Mouse (Mus musculus) liver, embryonic 16.5 days (tissue): ENCODE data around the gene Rpusd1. TPM values are rescaled to one million over a fixed set of nuclear protein-coding genes. Genes with fewer than 3 reads are reported as not detected.

Experiments used
- ATAC-seq: fragments of 200-750 bp; cut with Nextera tagmentation; 2 replicates; pipeline ENCODE4 v1.8.0; 2017; ENCODE audit warnings: low read depth, mild to moderate bottlenecking, moderate number of reproducible peaks, moderate library complexity
- H3K27ac ChIP-seq: fragments of 300-500 bp; sonication (generic); 2 replicates; pipeline ENCODE4 v1.5.1; 2014; ENCODE audit warnings: mild to moderate bottlenecking, low read length
- H3K27me3 ChIP-seq: fragments of 300-500 bp; sonication (generic); 2 replicates; pipeline ENCODE4 v1.6.1; 2014; ENCODE audit warnings: low read depth, low read length, mixed read lengths; ENCODE audit not compliant: control insufficient read depth, insufficient read depth
- H3K36me3 ChIP-seq: fragments of 300-500 bp; sonication (generic); 2 replicates; pipeline ENCODE4 v1.6.1; 2014; ENCODE audit warnings: mild to moderate bottlenecking; ENCODE audit not compliant: control insufficient read depth, insufficient read depth
- H3K4me1 ChIP-seq: fragments of 300-500 bp; sonication (generic); 2 replicates; pipeline ENCODE4 v1.6.1; 2014; ENCODE audit warnings: low read depth, low read length, mixed read lengths; ENCODE audit not compliant: control insufficient read depth
- H3K4me2 ChIP-seq: fragments of 300-500 bp; sonication (generic); 2 replicates; pipeline ENCODE4 v1.6.1; 2014; ENCODE audit warnings: low read depth, low read length, mixed read lengths
- H3K4me3 ChIP-seq: fragments of 300-500 bp; sonication (generic); 2 replicates; pipeline ENCODE4 v1.5.1; 2014; ENCODE audit warnings: low read depth, mild to moderate bottlenecking, low read length
- H3K9ac ChIP-seq: fragments of 300-500 bp; sonication (generic); 2 replicates; pipeline ENCODE4 v1.6.1; 2014; ENCODE audit warnings: low read depth, low read length
- H3K9me3 ChIP-seq: fragments of 300-500 bp; sonication (generic); replicated peaks from 2 replicates; pipeline ENCODE4 v1.6.1; 2016; ENCODE audit warnings: low read length; ENCODE audit not compliant: control insufficient read depth
- WGBS: fragments of 180-500 bp; shearing (Covaris S2); extraction: QIAGEN DNeasy Blood & Tissue Kit; methylation state at CpG from one replicate; pipeline ENCODE4 v1.1.7; 2014; ENCODE audit not compliant: insufficient replicate concordance; 5-methylcytosine and 5-hydroxymethylcytosine counted together
- polyA plus RNA-seq: library from polyadenylated mRNA; unstranded; fragments of >200 nt; fragmentation: Nextera tagmentation; extraction: Ambion mirVana; gene quantifications from 2 replicates; pipeline ENCODE4 v1.2.1, GENCODE M21; 2015

The Rpusd1 gene
- polyA plus RNA-seq, 1 experiment from 2014 or later, result 5.2 TPM

DNA sequence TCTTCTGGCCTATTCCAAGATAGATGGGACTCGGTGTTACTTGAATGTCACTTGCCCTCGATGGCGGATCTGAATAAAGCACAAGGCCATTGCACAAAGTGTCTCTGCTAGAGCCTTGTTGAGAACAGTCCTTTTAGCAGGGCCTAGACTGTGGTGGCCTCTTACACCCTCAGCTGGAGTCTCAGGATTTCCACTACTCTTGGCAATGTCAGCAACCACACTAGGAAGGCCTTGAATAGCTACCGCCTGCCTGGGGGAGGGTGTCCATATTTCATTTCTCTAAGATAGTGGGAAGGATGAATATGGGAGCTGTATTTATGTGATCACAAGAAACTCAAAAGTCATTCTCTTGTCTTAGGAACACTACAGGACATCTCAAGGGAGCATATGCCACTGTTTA is 20.8 kb downstream of the Rpusd1 start:
- H3K9me3 ChIP-seq, result no peaks in the 10 kb centered on the region
- H3K36me3 ChIP-seq, result no peaks in the 10 kb centered on the region
- H3K4me3 ChIP-seq, result no peak overlapping the region
- H3K27ac ChIP-seq, result no peak overlapping the region
- no peaks in the 10 kb centered on the region for H3K27me3 ChIP-seq
- H3K4me2 ChIP-seq, result no peak overlapping the region
- WGBS, result 75% methylated on average over 4 of the region's 4 CpGs
- no peaks in the 10 kb centered on the region for H3K4me1 ChIP-seq
- no peak overlapping the region for H3K9ac ChIP-seq
- no peak for ATAC-seq

DNA sequence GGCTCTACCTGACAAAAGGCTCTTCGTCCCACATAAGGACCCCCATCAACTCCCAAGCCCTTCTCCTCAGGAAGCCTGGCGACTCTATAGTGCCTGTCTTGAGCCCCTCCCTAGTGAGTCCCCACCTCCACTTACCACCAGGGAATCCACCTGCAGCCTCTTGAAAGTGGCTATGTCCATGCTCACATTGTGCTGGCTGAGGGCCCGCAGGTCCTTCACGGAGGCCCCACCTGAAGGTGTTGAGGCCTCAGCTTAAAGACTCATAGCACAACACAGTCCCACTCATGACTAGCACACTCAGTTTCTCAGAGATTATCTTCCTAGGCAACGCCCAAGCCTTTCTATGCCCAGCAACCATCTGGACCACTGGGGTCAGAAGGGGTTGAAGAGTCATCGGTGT is 21.8 kb downstream of the Rpusd1 start:
- no peak for ATAC-seq
- WGBS, result 57% methylated on average over 6 of the region's 6 CpGs
- Histone ChIP-seq H3K4me2 (no peak overlapping the region), H3K9me3 (no peaks in the 10 kb centered on the region), H3K4me3 (no peak overlapping the region), H3K9ac (no peak overlapping the region), H3K27me3 (no peaks in the 10 kb centered on the region), H3K4me1 (no peaks in the 10 kb centered on the region), H3K27ac (no peak overlapping the region), H3K36me3 (no peaks in the 10 kb centered on the region)

DNA sequence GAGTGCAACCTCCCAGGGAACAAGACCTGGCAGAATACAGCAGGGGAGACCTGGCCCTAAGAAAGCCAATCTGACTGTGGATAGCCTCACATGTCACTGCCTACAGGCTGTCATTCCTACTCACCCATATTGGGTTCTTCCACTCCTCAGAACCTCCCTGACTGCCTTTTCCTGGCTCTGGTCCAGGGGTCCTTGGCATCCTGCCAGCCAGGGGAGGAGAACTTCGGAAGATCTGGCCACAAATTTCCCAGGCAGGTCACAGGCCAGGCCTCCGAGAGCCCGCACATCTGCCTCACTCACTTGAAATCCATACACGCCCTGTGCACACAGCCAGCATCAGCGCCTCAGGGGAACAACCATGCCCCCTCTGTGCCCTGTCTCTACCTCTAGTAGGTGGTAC is 24.0 kb downstream of the Rpusd1 start:
- H3K36me3 ChIP-seq, result no peaks in the 10 kb centered on the region
- H3K9ac ChIP-seq, result no peak overlapping the region
- no peak overlapping the region for H3K4me3 ChIP-seq
- H3K9me3 ChIP-seq, result no peaks in the 10 kb centered on the region
- no peak overlapping the region for H3K27ac ChIP-seq
- no peak for ATAC-seq
- WGBS, result 56% methylated on average over 5 of the region's 5 CpGs
- no peak overlapping the region for H3K4me2 ChIP-seq
- no peaks in the 10 kb centered on the region for H3K4me1 ChIP-seq
- no peaks in the 10 kb centered on the region for H3K27me3 ChIP-seq

DNA sequence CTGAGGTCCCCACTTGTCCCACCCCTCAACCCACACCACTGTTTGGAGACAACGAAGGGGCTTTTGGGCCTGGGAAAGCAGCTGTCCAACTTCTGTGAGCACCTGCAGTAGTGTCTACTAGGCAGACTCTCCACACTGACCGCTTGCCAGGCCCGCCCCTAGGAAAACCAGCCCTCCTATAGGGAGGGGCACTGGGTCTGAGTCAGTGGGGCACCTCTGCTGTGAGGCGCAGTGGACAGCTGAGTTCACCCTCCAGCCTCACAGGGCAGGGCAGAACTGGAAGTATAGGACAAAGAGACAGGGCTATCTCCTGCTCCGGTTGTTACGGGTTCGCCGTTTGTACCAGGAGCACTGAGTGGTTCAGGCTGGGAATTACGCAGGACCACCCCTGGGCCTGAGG is 26.8 kb downstream of the Rpusd1 start, which contains the start of gene Msln:
TSS of gene Msln (minus strand) at position 138 of the 400 bp plus-strand sequence.
- H3K9ac ChIP-seq, result no peak within 1 kb of the TSS
- no peaks in the 10 kb centered on the region for H3K36me3 ChIP-seq
- H3K9me3 ChIP-seq, result no peaks in the 10 kb centered on the region
- no peak within 1 kb of the TSS for H3K4me3 ChIP-seq
- H3K27ac ChIP-seq, result no peak within 1 kb of the TSS
- no peaks in the 10 kb centered on the region for H3K27me3 ChIP-seq
- H3K4me2 ChIP-seq, result no peak within 1 kb of the TSS
- ATAC-seq, result no peak
- no peaks in the 10 kb centered on the region for H3K4me1 ChIP-seq
- WGBS, result 69% methylated on average over 9 of the region's 9 CpGs

DNA sequence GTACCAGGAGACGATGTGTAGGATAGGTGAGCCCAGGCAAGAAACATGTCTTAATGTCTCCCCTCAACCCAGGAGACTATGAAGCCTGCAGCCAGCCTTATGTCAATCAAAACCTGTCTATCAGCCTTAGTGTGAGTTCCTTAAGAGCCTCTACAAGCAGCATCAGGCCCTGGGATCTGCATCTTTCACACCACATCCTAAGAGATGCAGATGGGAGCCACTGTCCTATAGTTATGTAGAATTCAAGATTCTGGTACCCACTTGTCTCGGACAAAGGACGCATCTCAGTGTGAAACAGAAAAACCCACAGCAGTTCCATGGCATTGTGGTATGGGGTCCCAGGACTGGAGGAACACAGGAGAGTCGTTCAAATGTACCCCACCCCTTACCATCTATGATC is 27.6 kb downstream of the Rpusd1 start:
- no peaks in the 10 kb centered on the region for H3K4me1 ChIP-seq
- H3K27me3 ChIP-seq, result no peaks in the 10 kb centered on the region
- WGBS, result 50% methylated on average over 4 of the region's 4 CpGs
- no peak for ATAC-seq
- no peaks in the 10 kb centered on the region for H3K36me3 ChIP-seq
- no peak overlapping the region for H3K4me2 ChIP-seq
- H3K4me3 ChIP-seq, result no peak overlapping the region
- no peak overlapping the region for H3K27ac ChIP-seq
- no peaks in the 10 kb centered on the region for H3K9me3 ChIP-seq
- H3K9ac ChIP-seq, result no peak overlapping the region

DNA sequence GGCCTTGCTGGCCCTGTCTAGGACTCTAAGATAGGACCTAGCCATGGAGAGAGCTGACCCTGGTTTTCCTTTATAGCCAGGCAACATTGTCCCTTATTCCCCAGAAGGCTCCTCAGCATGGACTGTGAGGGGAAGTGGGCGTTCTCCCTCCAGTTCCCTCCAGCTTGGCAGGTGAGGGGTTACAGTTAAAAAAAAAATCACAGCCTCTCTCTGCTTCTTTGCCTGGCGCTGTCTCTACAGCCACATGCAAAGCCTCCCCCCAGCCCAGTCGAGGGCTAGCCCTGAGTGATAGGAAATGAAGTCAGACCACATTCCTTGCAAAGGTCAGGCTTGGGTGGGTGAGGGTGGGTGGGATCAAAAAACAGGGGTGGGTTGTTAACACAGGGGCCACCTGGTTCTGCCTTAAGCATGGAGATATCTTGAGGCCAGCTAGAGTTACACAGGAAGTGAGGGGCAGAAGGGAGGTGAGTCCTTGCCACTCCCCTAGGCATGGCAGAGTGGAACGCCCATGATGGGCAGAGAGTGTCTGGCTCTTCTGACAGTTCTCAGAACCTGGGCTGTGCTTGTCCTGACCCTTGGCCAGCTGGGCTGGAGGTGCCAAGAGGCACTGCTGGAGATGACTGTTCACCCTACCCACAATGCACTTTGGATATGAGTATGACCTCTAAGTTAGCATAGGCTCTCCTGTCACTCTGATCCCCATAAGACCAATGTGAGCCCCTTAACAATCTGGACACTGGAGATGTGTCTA is 28.3 kb downstream of the Rpusd1 start:
- Histone ChIP-seq H3K4me1 (no peaks in the 10 kb centered on the region), H3K9me3 (no peaks in the 10 kb centered on the region), H3K27ac (no peak overlapping the region), H3K36me3 (no peaks in the 10 kb centered on the region), H3K4me3 (no peak overlapping the region), H3K27me3 (no peaks in the 10 kb centered on the region), H3K4me2 (no peak overlapping the region), H3K9ac (no peak overlapping the region)
- ATAC-seq, result no peak
- 22% methylated on average over 4 of the region's 4 CpGs for WGBS

DNA sequence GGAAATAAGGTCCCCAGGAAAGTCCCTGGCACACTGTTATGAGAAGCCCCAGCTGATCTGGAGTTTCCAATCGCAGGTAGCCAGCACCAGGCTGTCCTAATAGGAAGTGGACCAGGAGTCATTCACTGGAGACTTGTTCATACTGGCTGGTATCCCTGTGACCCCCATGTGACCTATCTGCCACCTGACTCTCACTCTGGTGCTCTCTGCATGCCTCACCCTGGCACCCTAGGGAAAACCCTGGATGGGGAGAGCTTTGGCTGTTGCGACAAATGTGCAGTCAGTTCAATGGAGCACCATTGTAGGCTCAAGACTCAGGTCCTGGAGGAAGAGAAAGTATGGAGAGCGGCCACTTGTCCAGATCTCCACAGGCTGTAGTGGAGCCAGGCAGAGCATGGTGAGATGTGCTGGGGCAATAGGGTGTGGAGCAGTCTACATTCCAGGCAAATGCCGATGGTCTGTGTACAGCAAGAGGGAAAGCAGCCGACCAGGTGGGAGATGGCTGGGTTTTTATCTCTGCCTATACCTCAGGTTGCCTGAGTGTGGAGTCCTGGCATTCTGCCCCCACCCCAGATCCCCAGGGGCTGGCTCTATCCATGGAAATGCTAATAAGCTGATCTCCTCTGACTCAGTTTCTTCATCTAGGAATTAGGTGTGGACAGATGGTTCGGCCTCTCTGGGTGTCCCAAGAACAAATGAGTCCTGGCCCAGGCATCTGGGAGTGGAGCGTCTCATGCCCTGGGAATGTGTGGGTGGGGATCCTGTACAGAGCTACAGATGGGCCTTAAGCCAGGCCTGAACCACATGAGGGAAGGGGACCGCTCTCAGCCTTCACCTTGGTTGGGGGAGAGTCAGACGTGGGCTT is 29.1 kb downstream of the Rpusd1 start:
- Histone ChIP-seq H3K9me3 (no peaks in the 10 kb centered on the region), H3K27me3 (no peaks in the 10 kb centered on the region), H3K36me3 (no peaks in the 10 kb centered on the region), H3K4me3 (no peak overlapping the region), H3K4me1 (no peaks in the 10 kb centered on the region), H3K9ac (no peak overlapping the region), H3K4me2 (no peak overlapping the region), H3K27ac (no peak overlapping the region)
- no peak for ATAC-seq
- 60% methylated on average over 9 of the region's 9 CpGs for WGBS

DNA sequence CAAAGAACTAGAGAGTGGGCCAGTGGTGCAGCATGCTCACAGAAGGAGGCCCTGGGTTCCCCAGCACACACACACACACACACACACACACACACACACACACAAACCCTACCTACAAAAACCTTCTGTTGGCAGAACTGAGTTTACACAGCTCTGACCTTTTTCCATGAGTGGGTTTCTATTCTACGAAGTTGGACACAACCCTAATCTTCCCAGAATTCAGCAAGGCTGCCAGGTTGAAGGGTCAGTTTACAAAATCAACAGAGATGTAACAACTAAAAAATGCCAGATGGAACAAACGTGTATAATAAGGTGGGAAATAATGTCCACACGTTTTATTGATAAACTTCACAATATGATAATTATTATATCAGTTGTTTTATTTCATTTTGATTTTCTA is 30.2 kb downstream of the Rpusd1 start:
- no peaks in the 10 kb centered on the region for H3K9me3 ChIP-seq
- ATAC-seq, result no peak
- 43% methylated on average over 3 of the region's 3 CpGs for WGBS

DNA sequence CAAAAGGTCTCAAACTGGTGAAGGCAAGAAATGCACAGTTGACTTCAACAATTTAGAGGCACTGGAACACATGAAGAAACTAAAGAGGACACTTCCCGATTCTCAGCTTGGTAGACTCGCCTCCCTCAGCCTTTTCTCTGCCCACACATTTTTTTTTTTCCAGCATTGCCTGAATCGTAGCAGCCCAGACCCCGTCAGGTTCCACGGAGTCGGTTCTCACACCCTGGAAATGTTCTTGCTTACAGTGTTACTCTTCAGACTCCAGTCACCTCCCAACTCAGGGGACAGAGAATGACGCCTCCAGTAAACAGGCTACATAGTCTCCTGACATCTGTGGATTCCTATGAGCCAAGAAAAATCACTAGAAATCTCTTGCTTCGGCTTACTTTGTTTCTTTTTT is 32.7 kb downstream of the Rpusd1 start:
- no peaks in the 10 kb centered on the region for H3K4me1 ChIP-seq
- H3K4me2 ChIP-seq, result no peak overlapping the region
- no peaks in the 10 kb centered on the region for H3K27me3 ChIP-seq
- no peak overlapping the region for H3K9ac ChIP-seq
- no peaks in the 10 kb centered on the region for H3K36me3 ChIP-seq
- H3K27ac ChIP-seq, result no peak overlapping the region
- 48% methylated on average over 8 of the region's 8 CpGs for WGBS
- no peak for ATAC-seq
- H3K4me3 ChIP-seq, result no peak overlapping the region
- no peaks in the 10 kb centered on the region for H3K9me3 ChIP-seq

More for the DNA sequence above, 30.2 kb downstream of the Rpusd1 start:
- H3K27me3 ChIP-seq, result no peaks in the 10 kb centered on the region
- H3K4me3 ChIP-seq, result no peak overlapping the region
- H3K4me2 ChIP-seq, result no peak overlapping the region
- no peaks in the 10 kb centered on the region for H3K4me1 ChIP-seq
- H3K9ac ChIP-seq, result no peak overlapping the region
- H3K27ac ChIP-seq, result no peak overlapping the region
- H3K36me3 ChIP-seq, result no peaks in the 10 kb centered on the region
